Mouse (Mus musculus): ENCODE measurements around the gene Ecm1. TPM values are rescaled to one million over a fixed set of nuclear protein-coding genes. Genes with fewer than 3 reads are reported as not detected.
A peak's percentile ranks its signal among the peaks of the same experiment; 100 is the strongest.

Ecm1 gene
- polyA plus RNA-seq, 1 experiment, result 494 TPM

- WGBS, result 64% methylated on average over 6 of the region's 6 CpGs
- H3K27ac ChIP-seq (ENCODE audit: insufficient read depth, low read depth, low read length), result no peak overlapping the region
- no peak for DNase-seq
- H3K4me1 ChIP-seq (ENCODE audit: control insufficient read depth, insufficient read depth, low read length), result peaks cover 10% of the 10 kb centered on the region
- TF ChIP-seq CTCF (conservative IDR thresholded peaks at IDR 0.05; ENCODE audit: insufficient read depth, insufficient read length, low read depth, low read length), result no peak
- no peak for TF ChIP-seq POLR2A (IDR thresholded peaks at IDR 0.05; ENCODE audit: low read depth, low read length)
- H3K4me3 ChIP-seq (ENCODE audit: insufficient read depth, low read depth, low read length), result no peak overlapping the region
- H3K36me3 ChIP-seq (ENCODE audit: control insufficient read depth, insufficient read depth, low read length), result no peaks in the 10 kb centered on the region
- no peaks in the 10 kb centered on the region for H3K27me3 ChIP-seq (replicated peaks; ENCODE audit: control insufficient read depth, insufficient read depth, low read length)
Measured at GRCm38 (mm10) chr3:95700233-95700681, 39.1 kb downstream of the Ecm1 start.

GRCm38 (mm10) chr3:95698286-95698685 is 41.1 kb downstream of the Ecm1 start:
- no peaks in the 10 kb centered on the region for H3K27me3 ChIP-seq (replicated peaks; ENCODE audit: control insufficient read depth, insufficient read depth, low read length)
- WGBS, result 95% methylated on average over 4 of the region's 4 CpGs
- TF ChIP-seq CTCF (conservative IDR thresholded peaks at IDR 0.05; ENCODE audit: insufficient read depth, insufficient read length, low read depth, low read length) (no peak), POLR2A (IDR thresholded peaks at IDR 0.05; ENCODE audit: low read depth, low read length) (no peak)
- no peaks in the 10 kb centered on the region for H3K36me3 ChIP-seq (ENCODE audit: control insufficient read depth, insufficient read depth, low read length)
- H3K4me3 ChIP-seq (ENCODE audit: insufficient read depth, low read depth, low read length), result no peak overlapping the region
- no peak overlapping the region for H3K27ac ChIP-seq (ENCODE audit: insufficient read depth, low read depth, low read length)
- no peak for DNase-seq
- H3K4me1 ChIP-seq (ENCODE audit: control insufficient read depth, insufficient read depth, low read length), result peaks cover 19% of the 10 kb centered on the region

GRCm38 (mm10) chr3:95696360-95696759 is 43.0 kb downstream of the Ecm1 start:
- H3K4me3 ChIP-seq (ENCODE audit: insufficient read depth, low read depth, low read length), result no peak overlapping the region
- WGBS, result 43% methylated on average over 7 of the region's 7 CpGs
- H3K27ac ChIP-seq (ENCODE audit: insufficient read depth, low read depth, low read length), result no peak overlapping the region; the same call in 1 of the 2 replicates
- H3K36me3 ChIP-seq (ENCODE audit: control insufficient read depth, insufficient read depth, low read length), result no peaks in the 10 kb centered on the region
- DNase-seq, result peak; percentile 76
- TF ChIP-seq POLR2A (IDR thresholded peaks at IDR 0.05; ENCODE audit: low read depth, low read length) (no peak), CTCF (conservative IDR thresholded peaks at IDR 0.05; ENCODE audit: insufficient read depth, insufficient read length, low read depth, low read length) (no peak)
- H3K27me3 ChIP-seq (replicated peaks; ENCODE audit: control insufficient read depth, insufficient read depth, low read length), result no peaks in the 10 kb centered on the region
- peaks cover 13% of the 10 kb centered on the region; the same call in 1 of the 2 replicates for H3K4me1 ChIP-seq (ENCODE audit: control insufficient read depth, insufficient read depth, low read length)

- no peak overlapping the region for H3K4me3 ChIP-seq (ENCODE audit: insufficient read depth, low read depth, low read length)
- H3K27me3 ChIP-seq (replicated peaks; ENCODE audit: control insufficient read depth, insufficient read depth, low read length), result no peaks in the 10 kb centered on the region
- WGBS, result 66% methylated on average over 3 of the region's 3 CpGs
- no peak overlapping the region for H3K27ac ChIP-seq (ENCODE audit: insufficient read depth, low read depth, low read length)
- DNase-seq, result no peak
- TF ChIP-seq POLR2A (IDR thresholded peaks at IDR 0.05; ENCODE audit: low read depth, low read length) (no peak), CTCF (conservative IDR thresholded peaks at IDR 0.05; ENCODE audit: insufficient read depth, insufficient read length, low read depth, low read length) (no peak)
- H3K36me3 ChIP-seq (ENCODE audit: control insufficient read depth, insufficient read depth, low read length), result no peaks in the 10 kb centered on the region
- peaks cover 13% of the 10 kb centered on the region; the same call in 1 of the 2 replicates for H3K4me1 ChIP-seq (ENCODE audit: control insufficient read depth, insufficient read depth, low read length)
Measured at GRCm38 (mm10) chr3:95695796-95696195, 43.6 kb downstream of the Ecm1 start.

GRCm38 (mm10) chr3:95694808-95695703 is 44.3 kb downstream of the Ecm1 start:
- Histone ChIP-seq H3K27me3 (replicated peaks; ENCODE audit: control insufficient read depth, insufficient read depth, low read length) (no peaks in the 10 kb centered on the region), H3K4me1 (ENCODE audit: control insufficient read depth, insufficient read depth, low read length) (peaks cover 13% of the 10 kb centered on the region; the same call in 1 of the 2 replicates), H3K4me3 (ENCODE audit: insufficient read depth, low read depth, low read length) (no peak overlapping the region), H3K27ac (ENCODE audit: insufficient read depth, low read depth, low read length) (no peak overlapping the region), H3K36me3 (ENCODE audit: control insufficient read depth, insufficient read depth, low read length) (no peaks in the 10 kb centered on the region)
- WGBS, result 89% methylated on average over 11 of the region's 11 CpGs
- DNase-seq, result no peak
- no peak for TF ChIP-seq CTCF (conservative IDR thresholded peaks at IDR 0.05; ENCODE audit: insufficient read depth, insufficient read length, low read depth, low read length)

GRCm38 (mm10) chr3:95693821-95694807 is 45.3 kb downstream of the Ecm1 start:
- no peaks in the 10 kb centered on the region for H3K36me3 ChIP-seq (ENCODE audit: control insufficient read depth, insufficient read depth, low read length)
- H3K27ac ChIP-seq (ENCODE audit: insufficient read depth, low read depth, low read length), result peak overlapping the region; percentile 47; the same call in 1 of the 2 replicates
- no peak overlapping the region for H3K4me3 ChIP-seq (ENCODE audit: insufficient read depth, low read depth, low read length)
- DNase-seq, result peak; percentile 77
- no peak for TF ChIP-seq POLR2A (IDR thresholded peaks at IDR 0.05; ENCODE audit: low read depth, low read length)
- TF ChIP-seq CTCF (conservative IDR thresholded peaks at IDR 0.05; ENCODE audit: insufficient read depth, insufficient read length, low read depth, low read length), result no peak
- no peaks in the 10 kb centered on the region for H3K27me3 ChIP-seq (replicated peaks; ENCODE audit: control insufficient read depth, insufficient read depth, low read length)
- H3K4me1 ChIP-seq (ENCODE audit: control insufficient read depth, insufficient read depth, low read length), result peaks cover 13% of the 10 kb centered on the region; the same call in 1 of the 2 replicates
- 54% methylated on average over 11 of the region's 11 CpGs for WGBS

Measured in kidney, adult 2 months (tissue).